9 mouse cellular contexts compared by ENCODE assay signal in genomic region chr16:17986456-17987132, GRCm38 (mm10). TPM values are rescaled to one million over a fixed set of nuclear protein-coding genes. Genes with fewer than 3 reads are reported as not detected.
DNase-seq lines count a peak whose midpoint lies in the region; ATAC-seq and TF ChIP-seq lines count a peak whose summit lies in the region.
"Had no signal": no experiment of that assay in that cellular context is flagged by ENCODE, and none has a peak within 500 bp of the region (broad histone marks: within the 10 kb centered on the region; RNA-seq: fewer than 3 reads in every experiment).

No protein-coding gene starts in this region.

- no peak overlapping the region for H3K4me3 ChIP-seq in hindbrain, postnatal 0 days (ENCODE audit: low read length)
- H3K4me3 ChIP-seq: limb, embryonic 12.5 days had no signal

- H3K27ac ChIP-seq in hindbrain, postnatal 0 days, result no peak overlapping the region
- H3K27ac ChIP-seq: limb, embryonic 12.5 days had no signal

- H3K36me3 ChIP-seq in hindbrain, postnatal 0 days (ENCODE audit: insufficient read depth, low read length), result no peaks in the 10 kb centered on the region
- H3K36me3 ChIP-seq: limb, embryonic 12.5 days had no signal

- peak; percentile 59; the same call in 1 of the 2 replicates for ATAC-seq in hindbrain, postnatal 0 days

- 51% methylated on average over 10 of the region's 10 CpGs for WGBS in hindbrain, postnatal 0 days

- DNase-seq in layer of hippocampus, adult 11-12 months (ENCODE audit: low spot score), result peak; percentile 42
- DNase-seq in layer of hippocampus, adult 9-11 months, result no peak
- peak; percentile 26 to 38 for DNase-seq in adrenal gland, adult 18-20 months (ENCODE audit: low spot score in 2 of 2)
- DNase-seq in embryo, embryonic 9.5 days (ENCODE audit: extremely low spot score), result peak; percentile 37
- DNase-seq in hindbrain, postnatal 0 days (ENCODE audit: low spot score), result peak; percentile 76
- peak; percentile 56 for DNase-seq in left cerebral cortex, postnatal 4 days
- peak; percentile 35 for DNase-seq in ovary, postnatal 36 days (ENCODE audit: low spot score)
- DNase-seq in thymus, postnatal 36 days, result peak; percentile 43 to 56

- H3K9ac ChIP-seq in hindbrain, postnatal 0 days (replicated peaks; ENCODE audit: low read length), result no peak overlapping the region
- H3K9ac ChIP-seq: limb, embryonic 12.5 days had no signal

- H3K9me3 ChIP-seq in hindbrain, postnatal 0 days (ENCODE audit: low read length), result peaks cover 9% of the 10 kb centered on the region; the same call in 1 of the 2 replicates

- TF ChIP-seq CTCF in hindbrain, postnatal 0 days (IDR thresholded peaks at IDR 0.05; ENCODE audit: low read depth), result peak; percentile 83

- H3K4me1 ChIP-seq in hindbrain, postnatal 0 days (ENCODE audit: insufficient read depth, low read length), result no peaks in the 10 kb centered on the region

- intact Hi-C loops in left cerebral cortex, postnatal 4 days (cut with DNase I), result no loop called here

- H3K27me3 ChIP-seq in hindbrain, postnatal 0 days (ENCODE audit: insufficient read depth, low read length), result no peaks in the 10 kb centered on the region
- H3K27me3 ChIP-seq: limb, embryonic 12.5 days had no signal

- H3K4me2 ChIP-seq in hindbrain, postnatal 0 days (ENCODE audit: low read depth, low read length), result no peak overlapping the region
- H3K4me2 ChIP-seq: limb, embryonic 12.5 days had no signal

RNA-seq across cellular contexts. Expression of gene Vpreb2, which starts 6.4 kb away (rescaled TPM):
- total RNA-seq in adrenal gland, adult 18-20 months (2021), result under 1 TPM in 1 of 2 experiments, not detected in 1; 0.42 TPM
- not detected in 2 replicates for total RNA-seq in hindbrain, postnatal 0 days (2014; rRNA removed)
- not detected in 2 replicates for polyA plus RNA-seq in hindbrain, postnatal 0 days (2015; fragmentation: Nextera tagmentation; extraction: Ambion mirVana)
- total RNA-seq in left cerebral cortex, postnatal 4 days (2021), result not detected
- polyA plus RNA-seq: limb, embryonic 12.5 days had no signal

RNA-seq across cellular contexts. Expression of gene Slc25a1, which starts 58.6 kb away (rescaled TPM):
- total RNA-seq in adrenal gland, adult 18-20 months (2021), result 100 to 1,000 TPM; 368 to 895 TPM
- total RNA-seq in hindbrain, postnatal 0 days (2014; rRNA removed), result 228 and 230 TPM in 2 replicates
- polyA plus RNA-seq in hindbrain, postnatal 0 days (2015; fragmentation: Nextera tagmentation; extraction: Ambion mirVana), result 150 and 151 TPM in 2 replicates
- total RNA-seq in left cerebral cortex, postnatal 4 days (2021), result 100 to 1,000 TPM; 107 TPM
